Mouse (Mus musculus): Measurements from ENCODE around the gene Dio3.

DNA sequence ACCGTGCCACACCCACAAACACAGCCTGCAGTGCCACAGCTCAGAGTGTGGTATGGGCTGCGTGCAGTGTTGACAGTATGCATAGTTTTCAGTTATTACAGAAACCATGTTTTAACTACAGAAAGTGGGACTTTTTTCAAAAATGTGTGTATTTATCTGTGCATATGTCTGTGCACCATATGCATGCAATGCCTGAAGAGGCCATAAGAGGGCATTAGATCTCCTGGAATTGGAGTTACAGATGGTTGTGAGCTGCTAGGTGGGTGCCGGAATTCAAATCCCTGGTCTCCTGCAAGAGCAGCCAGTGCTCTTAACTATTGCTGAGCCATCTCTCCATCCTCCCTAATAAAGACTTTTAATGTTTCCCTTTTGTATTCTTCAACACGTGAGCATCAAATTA lies 33.4 kb upstream of the Dio3 start:
- TF ChIP-seq CTCF (IDR thresholded peaks at IDR 0.05; ENCODE audit: borderline replicate concordance, insufficient read depth, low read length) (no peak), POLR2A (IDR thresholded peaks at IDR 0.05; ENCODE audit: low read depth, low read length) (no peak)

All from embryonic fibroblast, embryonic 13.5 days (primary cell).